Mouse (Mus musculus) cerebral cortex, adult 2 months (tissue): Measurements from ENCODE around the gene Ntf5.

Source experiments
- WGBS: fragments of 180-500 bp; shearing (Covaris S2); methylation state at CpG from one replicate; pipeline ENCODE4 v1.1.7; 2018; 5-methylcytosine and 5-hydroxymethylcytosine counted together

Gene Ntf5

DNA sequence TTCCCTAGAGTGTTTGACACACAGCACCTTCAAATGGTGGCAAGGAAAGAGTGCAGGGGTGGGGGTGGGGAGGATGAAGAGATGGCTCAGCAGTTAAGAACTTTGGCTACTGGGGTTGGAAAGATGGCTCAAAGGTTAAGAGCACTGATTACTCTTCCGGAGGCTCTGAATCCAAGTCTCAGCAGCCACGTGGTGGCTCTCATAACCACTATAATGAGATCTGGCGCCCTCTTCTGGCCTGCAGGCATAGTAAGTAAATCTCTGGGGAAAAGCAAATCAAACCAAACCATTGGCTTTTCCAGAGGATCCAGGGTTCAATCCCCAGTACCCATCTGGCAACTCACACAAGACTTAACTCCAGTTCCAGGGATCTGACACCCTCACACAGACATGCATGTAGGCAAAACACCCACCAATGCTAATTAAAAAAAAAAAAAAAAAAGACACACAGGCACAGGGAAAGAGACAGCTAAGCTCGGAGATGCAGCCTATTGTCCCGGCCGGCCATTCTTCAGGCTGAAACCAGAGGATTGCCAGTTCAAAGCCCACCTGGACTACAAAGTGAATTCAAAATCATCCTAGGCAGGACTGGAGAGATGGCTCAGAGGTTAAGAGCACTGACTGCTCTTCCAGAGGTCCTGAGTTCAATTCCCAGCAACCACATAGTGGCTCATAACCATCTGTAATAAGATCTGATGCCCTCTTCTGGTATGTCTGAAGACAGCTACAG lies 9.8 kb upstream of the Ntf5 start:
- WGBS = 43% methylated on average over 6 of the region's 6 CpGs

DNA sequence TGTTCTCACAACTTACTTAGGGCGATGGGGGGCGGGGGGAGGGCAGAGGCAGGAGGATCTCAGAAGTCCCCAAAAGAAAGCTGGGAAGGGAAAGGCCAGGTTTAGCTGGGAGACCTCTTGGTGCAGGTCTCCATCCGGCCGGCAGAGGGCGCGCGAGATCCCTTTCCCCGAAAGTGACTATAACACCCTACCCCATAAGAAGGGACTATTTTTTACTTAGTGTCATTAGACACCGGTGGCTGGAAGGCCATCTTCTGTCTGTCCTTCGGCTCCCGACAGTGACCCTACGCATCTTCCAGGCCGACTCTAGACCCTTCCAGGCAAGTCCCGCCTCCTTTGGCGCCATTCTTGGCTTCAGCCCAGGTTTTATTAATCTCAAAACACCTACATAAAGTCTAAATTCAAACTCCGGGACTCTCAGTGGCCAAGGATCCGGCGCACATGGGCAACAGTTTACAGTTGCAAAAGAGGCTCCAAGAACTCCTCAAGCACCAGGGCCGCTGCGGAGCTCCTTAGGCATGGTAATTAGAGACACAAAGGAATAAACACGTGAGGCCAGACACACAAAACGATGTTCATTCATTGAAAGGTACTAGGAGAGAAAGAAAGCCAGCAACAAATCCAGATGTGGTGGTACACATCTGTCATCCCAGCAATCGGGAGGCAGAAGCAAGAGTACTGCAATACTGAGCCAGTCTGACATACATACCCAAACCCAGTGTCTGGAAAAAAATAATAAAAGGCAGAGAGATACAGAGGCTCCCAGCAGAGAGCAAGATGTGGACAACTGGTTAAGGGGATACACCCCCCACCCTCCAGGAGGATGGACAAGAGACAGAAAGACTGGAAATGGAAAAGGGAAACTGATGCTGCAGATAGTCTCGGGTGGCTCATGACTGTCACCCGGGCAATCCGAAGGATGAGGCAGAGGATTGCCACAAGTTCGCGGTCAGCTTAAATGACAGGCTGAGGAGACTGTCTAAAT lies 8.1 kb upstream of the Ntf5 start, which contains the start of gene Kcna7:
Gene Kcna7, plus strand, starts transcription at position 563 of the 985 bp plus-strand sequence.
- WGBS = 10% methylated on average over 28 of the region's 28 CpGs

DNA sequence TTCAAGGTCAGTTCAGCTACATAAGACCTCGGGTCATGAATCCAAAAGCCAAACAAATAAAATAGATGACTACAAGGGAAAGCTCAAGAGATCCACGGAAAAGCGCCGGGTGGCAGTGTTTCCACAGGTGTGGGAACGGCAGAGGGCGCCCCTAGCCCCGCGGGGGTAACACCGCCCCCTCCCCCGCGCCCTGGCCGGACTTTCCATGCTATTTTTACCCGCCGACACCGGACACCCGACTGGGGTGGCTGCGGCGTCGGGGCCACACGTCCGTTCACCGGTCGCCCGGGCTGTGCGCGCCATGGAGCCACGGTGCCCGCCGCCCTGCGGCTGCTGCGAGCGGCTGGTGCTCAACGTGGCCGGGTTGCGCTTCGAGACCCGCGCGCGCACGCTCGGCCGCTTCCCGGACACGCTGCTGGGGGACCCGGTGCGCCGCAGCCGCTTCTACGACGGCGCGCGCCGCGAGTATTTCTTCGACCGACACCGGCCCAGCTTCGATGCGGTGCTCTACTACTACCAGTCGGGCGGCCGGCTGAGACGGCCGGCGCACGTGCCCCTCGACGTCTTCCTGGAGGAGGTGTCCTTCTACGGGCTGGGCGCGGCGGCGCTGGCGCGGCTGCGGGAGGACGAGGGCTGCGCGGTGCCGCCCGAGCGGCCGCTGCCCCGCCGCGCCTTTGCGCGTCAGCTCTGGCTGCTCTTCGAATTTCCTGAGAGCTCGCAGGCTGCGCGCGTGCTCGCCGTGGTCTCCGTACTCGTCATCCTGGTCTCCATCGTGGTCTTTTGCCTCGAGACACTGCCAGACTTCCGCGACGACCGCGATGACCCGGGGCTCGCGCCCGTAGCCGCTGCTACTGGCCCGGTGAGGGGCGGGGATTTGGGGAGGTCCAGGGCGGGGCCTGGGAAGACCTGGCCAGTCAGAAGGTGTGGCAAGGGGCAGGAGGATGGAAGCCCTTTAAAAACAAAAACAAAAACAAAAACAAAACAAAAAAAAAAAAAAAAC lies 7.0 kb upstream of the Ntf5 start:
- WGBS = 1% methylated on average over 113 of the region's 114 CpGs

DNA sequence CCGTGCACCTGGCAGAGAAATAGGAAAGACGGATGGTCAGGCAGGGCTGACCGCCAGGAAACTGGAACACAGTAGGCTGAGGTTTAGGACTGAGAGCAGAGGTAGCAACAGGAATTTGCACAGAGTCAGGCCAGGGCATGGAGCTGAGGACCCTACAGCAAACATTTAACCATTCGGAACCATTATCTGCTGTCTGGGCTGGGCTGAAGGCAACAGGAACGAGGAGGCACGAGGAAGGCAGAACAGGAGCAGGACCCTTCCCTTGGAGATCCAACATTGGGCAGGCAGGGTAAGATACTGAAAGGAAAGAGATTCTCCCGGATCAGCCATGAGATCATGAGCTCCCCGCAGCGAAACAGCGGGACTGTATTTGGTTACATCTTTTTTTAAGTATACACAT lies 5.7 kb upstream of the Ntf5 start:
- WGBS = 85% methylated on average over 10 of the region's 10 CpGs

DNA sequence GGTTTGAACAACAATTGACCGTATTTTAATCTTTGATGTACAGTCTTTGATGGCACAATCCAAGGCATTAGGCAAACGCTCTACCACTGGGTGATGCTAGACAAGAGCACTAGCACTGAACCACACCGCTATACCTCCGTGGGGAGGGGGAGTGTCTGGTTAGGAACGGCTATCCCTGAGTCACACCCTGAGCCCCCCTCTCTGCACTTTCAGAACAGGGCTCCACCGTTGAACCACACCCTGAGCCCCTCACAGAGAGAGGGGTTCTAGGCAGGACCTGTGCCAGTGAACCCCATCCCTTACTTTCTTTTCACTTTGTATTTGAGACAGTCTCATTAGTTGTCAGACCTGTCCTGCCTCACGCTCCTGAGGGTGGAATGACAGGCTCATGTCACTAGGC lies 5.1 kb upstream of the Ntf5 start:
- WGBS = 78% methylated on average over 7 of the region's 7 CpGs

DNA sequence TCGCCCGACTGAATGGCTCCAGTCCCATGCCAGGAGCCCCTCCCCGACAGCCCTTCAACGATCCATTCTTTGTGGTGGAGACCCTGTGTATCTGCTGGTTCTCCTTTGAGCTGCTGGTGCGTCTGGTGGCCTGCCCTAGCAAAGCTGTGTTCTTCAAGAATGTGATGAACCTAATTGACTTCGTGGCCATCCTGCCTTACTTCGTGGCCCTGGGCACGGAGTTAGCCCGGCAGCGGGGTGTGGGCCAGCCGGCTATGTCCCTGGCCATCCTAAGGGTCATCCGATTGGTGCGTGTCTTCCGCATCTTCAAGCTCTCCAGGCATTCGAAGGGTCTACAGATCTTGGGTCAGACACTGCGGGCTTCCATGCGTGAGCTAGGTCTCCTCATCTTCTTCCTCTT lies 4.5 kb upstream of the Ntf5 start:
- WGBS = 88% methylated on average over 17 of the region's 17 CpGs

DNA sequence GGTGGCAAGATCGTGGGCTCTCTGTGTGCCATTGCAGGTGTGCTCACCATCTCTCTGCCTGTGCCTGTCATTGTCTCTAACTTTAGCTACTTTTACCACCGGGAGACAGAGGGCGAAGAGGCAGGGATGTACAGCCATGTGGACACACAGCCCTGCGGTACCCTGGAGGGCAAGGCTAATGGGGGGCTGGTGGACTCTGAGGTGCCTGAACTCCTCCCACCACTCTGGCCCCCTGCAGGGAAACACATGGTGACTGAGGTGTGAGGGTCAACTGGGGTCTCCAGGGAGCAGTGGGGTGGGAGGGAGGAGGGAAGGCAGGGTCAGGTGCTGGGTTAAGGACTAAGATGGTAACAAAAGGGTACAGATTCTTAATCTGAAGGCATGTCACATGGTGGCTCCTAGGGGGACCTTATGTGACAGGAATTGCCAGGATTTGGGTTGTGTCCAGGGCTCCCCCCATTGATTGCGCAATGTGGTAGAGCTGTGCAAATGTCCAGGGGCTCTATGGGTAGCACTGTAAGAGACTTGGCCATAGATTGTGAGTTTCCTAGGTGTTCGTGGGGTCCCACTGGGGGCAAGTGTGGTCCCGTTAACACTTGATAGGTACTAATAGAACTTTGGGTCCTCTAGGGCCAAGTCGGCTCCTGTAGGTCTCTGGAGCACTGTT lies 3.9 kb upstream of the Ntf5 start:
- 88% methylated on average over 8 of the region's 8 CpGs for WGBS

DNA sequence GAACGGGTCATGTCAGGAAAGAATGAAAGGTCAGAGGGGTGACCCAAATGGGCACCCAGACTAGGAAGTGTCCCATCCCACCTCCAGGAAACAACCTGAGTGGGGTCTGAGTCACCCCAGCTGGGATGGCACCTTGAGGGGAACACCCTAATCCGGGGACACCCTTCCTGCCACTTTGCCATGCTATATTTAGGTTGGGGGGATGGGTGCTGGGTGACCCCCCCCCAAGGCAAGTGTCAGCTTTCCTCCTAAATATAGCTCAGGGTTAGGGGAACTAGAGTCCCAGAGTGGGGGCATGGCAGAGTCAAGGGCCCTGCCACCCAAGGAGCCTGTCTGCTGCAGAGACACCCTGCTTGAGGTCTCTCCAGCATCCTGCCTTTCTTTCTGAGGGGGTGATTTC lies 1.1 kb upstream of the Ntf5 start:
- 83% methylated on average over 2 of the region's 2 CpGs for WGBS

DNA sequence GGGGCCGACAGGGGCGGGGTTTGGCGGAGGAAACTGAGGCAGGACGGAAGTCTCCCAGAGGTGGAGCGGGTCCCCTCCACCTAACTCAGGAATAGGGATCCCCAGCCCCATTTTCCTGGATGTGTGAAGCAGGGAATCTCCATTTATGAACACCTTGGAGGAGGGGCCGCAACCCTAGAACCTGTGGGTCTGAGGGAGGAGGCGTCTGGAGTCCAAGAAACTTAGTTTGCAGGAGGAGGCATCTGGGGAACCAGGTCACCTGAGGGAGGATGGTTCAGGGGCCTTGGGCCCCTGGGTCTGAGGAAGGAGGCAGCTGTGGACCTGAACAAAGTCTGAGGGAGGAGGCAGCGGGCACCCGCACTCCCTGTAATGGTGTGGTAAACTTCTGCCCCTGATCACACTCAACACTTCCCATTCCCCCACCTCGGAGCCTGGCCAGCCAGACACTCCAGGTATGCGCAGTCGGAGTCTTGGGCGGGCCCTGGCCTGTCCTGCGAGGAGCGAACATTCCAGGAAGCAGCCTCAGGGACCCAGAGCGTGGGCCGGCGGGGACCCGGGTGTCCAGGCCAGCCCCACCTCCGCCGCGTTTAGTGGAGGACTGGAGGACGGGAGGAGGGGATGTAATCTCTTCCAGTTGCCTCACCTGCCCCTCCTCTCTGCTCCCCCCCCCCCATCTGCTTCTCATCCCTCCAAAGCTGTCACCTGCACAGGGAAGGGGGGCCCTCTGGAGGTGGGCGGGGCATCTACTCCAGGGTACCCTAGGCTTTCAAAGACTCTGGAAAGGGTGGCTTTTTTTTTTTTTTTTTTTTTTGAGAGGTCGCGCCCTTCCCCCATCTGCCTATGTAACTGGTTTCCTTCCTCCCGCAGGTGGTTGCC lies 607 bp downstream of the Ntf5 start:
- 4% methylated on average over 27 of the region's 27 CpGs for WGBS

DNA sequence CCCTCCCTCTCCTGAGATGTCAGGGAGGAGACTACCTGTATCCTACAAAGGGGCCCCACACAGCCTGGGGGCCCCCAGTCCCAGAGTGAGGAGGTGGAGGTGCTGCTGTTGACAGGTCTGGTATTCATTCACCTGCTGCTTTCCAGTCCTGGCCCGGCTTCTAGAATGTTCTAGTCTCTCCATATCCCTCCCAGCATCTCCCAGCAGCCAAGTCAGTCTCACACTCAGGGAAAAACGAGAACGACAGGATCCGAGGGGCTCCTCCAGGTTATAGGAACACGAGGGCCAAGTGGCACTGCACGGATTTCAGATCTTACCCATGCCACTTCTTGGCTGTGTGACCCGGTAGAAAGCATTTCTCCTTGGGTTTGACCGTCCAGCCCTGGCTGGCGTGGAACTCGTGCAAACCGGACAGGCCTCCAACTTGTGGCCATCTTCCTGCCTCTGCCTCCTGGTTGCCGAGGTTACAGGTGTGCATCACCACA lies 1.3 kb downstream of the Ntf5 start:
- WGBS = 40% methylated on average over 12 of the region's 12 CpGs

DNA sequence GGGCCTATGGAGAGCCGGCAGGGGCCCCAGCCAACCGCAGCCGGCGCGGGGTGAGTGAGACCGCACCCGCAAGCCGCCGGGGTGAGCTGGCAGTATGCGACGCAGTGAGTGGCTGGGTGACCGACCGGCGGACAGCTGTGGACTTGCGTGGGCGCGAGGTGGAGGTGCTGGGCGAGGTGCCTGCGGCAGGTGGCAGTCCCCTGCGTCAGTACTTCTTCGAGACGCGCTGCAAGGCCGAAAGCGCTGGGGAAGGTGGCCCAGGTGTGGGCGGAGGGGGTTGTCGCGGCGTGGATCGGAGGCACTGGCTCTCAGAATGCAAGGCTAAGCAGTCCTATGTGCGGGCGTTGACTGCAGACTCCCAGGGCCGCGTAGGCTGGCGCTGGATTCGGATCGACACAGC lies 2.1 kb downstream of the Ntf5 start:
- WGBS = 12% methylated on average over 37 of the region's 37 CpGs

DNA sequence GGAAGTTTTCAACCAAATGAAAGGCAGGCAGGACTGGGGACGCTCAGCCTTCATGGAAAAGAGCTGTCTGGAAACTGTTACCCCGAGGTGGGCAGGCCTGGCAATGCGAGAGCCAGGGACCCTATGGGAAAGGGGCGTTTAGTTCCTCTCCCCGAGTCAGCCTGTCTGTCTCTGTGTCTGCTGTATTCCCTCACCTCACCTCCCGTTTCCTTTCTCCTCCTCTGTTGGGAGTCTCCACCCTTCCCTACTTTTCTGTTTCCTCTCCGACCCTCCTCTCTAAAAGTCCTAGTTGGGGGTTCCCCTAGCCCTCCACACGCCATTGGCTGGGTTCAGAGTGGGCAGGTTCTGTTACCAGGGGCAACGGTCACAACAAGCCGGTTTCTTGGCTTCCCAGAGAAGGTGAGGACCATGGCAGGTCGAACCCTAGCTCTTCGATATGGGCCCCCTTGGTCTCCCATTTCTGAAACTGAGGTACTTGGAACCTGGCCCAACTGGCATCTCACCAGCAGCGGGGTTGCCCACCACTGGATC lies 4.5 kb downstream of the Ntf5 start:
- WGBS = 12% methylated on average over 13 of the region's 13 CpGs

DNA sequence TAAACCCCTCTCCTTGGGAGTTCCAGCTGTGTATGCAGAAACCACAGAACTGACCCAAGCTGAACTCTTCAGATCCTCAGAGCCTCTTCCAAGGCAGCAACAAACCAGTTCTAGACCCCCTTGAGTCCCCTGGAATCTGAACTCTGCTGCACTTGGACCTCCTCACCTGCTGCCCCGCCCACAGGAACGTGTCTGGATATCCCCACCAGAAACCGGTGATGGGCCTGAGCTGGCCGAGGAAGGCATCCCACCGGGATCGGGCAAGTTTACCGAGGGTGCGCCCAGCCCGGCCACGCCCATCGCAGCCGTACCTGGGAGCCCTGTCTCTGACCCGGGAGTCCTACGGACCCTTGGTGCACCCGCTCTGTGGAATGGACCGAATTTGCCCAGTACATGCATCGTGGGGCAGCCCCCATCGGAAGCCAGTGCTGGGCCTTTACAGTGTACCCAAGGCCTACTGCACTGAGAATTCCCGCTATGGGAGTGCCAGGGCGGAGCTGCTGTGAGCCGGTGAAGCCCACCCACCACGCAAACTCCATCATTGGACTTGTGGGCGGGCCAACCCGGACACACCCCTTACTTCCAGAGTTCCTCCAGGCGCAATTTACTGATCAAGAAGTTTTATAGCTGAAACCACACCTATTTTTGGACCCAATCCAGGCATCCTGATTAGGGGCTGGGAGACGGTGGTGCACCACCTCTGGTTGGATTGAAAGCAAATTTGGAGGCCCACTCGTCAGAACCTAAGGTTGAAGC lies 6.5 kb downstream of the Ntf5 start:
- WGBS = 27% methylated on average over 27 of the region's 27 CpGs

DNA sequence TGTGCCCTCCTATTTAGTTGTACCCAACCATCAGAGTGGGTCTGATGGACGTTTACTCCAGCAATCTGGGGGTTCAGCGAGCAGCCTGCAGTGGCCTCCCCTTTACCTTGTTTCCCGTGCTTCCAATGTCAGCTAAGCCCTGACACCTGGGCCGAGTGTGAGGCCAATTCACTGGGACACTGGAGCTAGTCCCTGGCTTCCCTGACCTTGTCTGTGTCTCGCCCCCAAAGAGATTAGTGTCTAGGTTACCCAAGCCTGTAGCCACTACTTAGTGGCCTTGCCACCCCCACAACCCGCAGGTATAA lies 7.1 kb downstream of the Ntf5 start, which contains the start of gene Lhb:
Gene Lhb, plus strand, starts transcription at position 206 of the 305 bp plus-strand sequence.
- WGBS = 79% methylated on average over 6 of the region's 6 CpGs

DNA sequence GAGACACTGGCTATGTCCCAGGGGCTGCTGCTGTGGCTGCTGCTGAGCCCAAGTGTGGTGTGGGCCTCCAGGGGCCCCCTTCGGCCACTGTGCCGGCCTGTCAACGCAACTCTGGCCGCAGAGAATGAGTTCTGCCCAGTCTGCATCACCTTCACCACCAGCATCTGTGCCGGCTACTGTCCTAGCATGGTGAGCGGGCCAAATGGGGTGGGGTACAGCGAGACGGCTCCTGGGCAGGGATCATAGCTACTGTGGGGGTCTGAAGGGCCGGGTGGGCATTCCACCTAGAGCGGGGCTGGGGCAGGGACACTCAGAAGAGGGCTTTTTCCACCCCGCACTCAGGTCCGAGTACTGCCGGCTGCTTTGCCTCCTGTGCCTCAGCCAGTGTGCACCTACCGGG lies 7.7 kb downstream of the Ntf5 start:
- 93% methylated on average over 14 of the region's 14 CpGs for WGBS

DNA sequence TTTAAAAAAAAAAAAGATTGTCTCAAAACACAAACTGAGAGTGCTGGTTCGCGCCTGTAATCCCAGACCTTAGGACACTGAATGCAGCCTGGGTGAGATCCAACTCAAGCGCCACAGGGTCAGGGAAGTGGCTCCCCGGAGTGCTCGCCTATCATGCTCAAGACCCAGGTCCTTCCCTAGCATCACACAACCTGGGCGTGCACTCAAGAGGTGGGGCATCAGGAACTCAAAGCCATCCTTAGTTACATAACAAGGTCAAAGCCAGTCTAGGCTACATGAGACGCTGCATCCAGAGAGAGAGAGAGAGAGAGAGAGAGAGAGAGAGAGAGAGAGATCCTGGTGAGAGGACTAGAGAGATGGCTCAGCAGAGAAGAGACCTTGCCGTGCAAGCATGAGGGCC lies 13.1 kb downstream of the Ntf5 start:
- WGBS = 93% methylated on average over 8 of the region's 8 CpGs

DNA sequence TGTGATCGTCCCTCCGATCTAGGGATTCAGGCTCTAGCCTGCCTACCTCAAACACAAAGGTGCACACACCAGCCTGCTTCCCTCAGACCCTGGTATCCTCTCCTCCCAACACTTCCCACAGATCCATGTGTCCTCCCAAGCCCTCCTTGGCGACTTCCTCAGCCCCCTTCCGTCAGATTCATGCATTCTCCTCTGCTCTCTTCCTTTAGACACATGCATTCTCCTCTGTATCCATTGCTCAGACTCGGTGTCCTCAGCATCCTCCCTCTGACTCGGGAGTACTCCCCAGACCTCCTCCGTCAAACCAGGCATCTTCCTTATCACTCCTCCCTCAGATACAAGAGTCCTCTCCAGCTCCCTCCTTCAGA lies 20.3 kb downstream of the Ntf5 start:
- WGBS = 0% methylated on average over 7 of the region's 7 CpGs

DNA sequence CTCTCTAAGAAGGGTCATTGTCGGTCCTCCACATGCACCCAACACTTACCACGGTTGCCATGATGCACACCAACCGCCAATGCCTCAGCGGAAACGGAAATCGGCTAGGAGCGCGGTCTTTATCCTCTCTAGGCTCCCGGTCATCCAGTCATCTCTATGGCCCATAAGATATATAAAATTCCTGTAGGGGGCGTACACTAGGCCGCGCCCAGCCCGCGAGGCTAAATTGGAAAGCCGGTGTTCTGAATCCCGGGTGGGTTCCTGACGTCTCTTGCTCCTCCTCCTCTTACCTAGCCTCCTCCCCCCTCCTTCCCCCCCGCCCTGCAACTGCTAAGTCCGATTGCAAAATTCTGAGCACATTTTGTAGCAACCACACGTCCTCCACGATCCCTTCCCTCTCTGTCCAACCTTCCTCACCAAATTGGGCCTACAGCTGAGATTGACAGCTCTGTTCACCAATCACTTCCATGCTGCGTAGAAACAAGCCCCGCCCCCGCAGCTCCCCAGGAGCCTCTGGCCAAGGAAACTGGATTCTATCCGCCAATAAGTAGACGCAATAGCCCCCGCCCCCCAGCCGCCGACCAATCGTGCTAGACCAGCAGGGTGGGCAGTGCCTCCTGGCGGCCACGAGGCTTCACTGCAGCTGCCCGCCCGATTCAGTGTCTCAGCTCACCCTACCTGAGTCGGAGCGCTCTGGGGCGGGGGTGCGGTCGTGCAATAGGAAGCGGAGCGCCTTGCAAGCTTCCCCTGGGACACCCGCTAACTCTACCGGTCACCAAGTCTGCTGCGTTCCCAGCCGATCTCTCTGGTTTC lies 20.9 kb downstream of the Ntf5 start, which contains the start of gene Gys1:
Gene Gys1, plus strand, starts transcription at position 642 of the 813 bp plus-strand sequence.
- under 1% methylated on average over 45 of the region's 45 CpGs for WGBS
